Mouse (Mus musculus): Measurements from ENCODE around the gene Clec2d. TPM values are rescaled to one million over a fixed set of nuclear protein-coding genes. Genes with fewer than 3 reads are reported as not detected.

Clec2d gene
- total and polyA plus RNA-seq, 2 experiments from 2014 or later = 0.49 to 67.2 TPM

- no peak for DNase-seq (ENCODE audit: low spot score)
- Histone ChIP-seq H3K36me3 (replicated peaks; ENCODE audit: control insufficient read depth, insufficient read depth, low read length) (no peaks in the 10 kb centered on the region), H3K9me3 (replicated peaks; ENCODE audit: control insufficient read depth, low read length) (no peaks in the 10 kb centered on the region), H3K27me3 (ENCODE audit: control insufficient read depth, insufficient read depth, low read length) (no peaks in the 10 kb centered on the region), H3K9ac (replicated peaks; ENCODE audit: low read depth, low read length) (no peak overlapping the region), H3K27ac (ENCODE audit: low read depth) (peak overlapping the region; percentile 80), H3K4me3 (ENCODE audit: low read depth, low read length) (no peak overlapping the region), H3K4me1 (ENCODE audit: control insufficient read depth, insufficient read depth) (peaks cover 28% of the 10 kb centered on the region), H3K4me2 (ENCODE audit: low read depth, low read length) (no peak overlapping the region)
- no peak for ATAC-seq (ENCODE audit: insufficient read depth, low read depth)
- 74% methylated on average over 17 of the region's 18 CpGs for WGBS
- TF ChIP-seq EP300 (IDR thresholded peaks at IDR 0.05; ENCODE audit: low read depth) = no peak
- TF ChIP-seq CTCF (IDR thresholded peaks at IDR 0.05; ENCODE audit: low read depth) = no peak
Observed at GRCm38 (mm10) chr6:129233955-129234369, 53.5 kb downstream of the Clec2d start.

- Histone ChIP-seq H3K36me3 (replicated peaks; ENCODE audit: control insufficient read depth, insufficient read depth, low read length) (no peaks in the 10 kb centered on the region), H3K27me3 (ENCODE audit: control insufficient read depth, insufficient read depth, low read length) (no peaks in the 10 kb centered on the region), H3K9me3 (replicated peaks; ENCODE audit: control insufficient read depth, low read length) (no peaks in the 10 kb centered on the region), H3K4me3 (ENCODE audit: low read depth, low read length) (no peak overlapping the region), H3K4me2 (ENCODE audit: low read depth, low read length) (no peak overlapping the region), H3K9ac (replicated peaks; ENCODE audit: low read depth, low read length) (no peak overlapping the region), H3K27ac (ENCODE audit: low read depth) (peak overlapping the region; percentile 80), H3K4me1 (ENCODE audit: control insufficient read depth, insufficient read depth) (peaks cover 21% of the 10 kb centered on the region; the same call in 1 of the 2 replicates)
- no peak for ATAC-seq (ENCODE audit: insufficient read depth, low read depth)
- DNase-seq (ENCODE audit: low spot score) = no peak
- TF ChIP-seq CTCF (IDR thresholded peaks at IDR 0.05; ENCODE audit: low read depth) = no peak
- no peak for TF ChIP-seq EP300 (IDR thresholded peaks at IDR 0.05; ENCODE audit: low read depth)
- whole genome bisulfite sequencing = 65% methylated on average over 8 of the region's 8 CpGs
Observed at GRCm38 (mm10) chr6:129234456-129235360, 54.3 kb downstream of the Clec2d start.

- Histone ChIP-seq H3K4me1 (ENCODE audit: control insufficient read depth, insufficient read depth) (peaks cover 9% of the 10 kb centered on the region; the same call in 1 of the 2 replicates), H3K27ac (ENCODE audit: low read depth) (peak overlapping the region; percentile 80), H3K27me3 (ENCODE audit: control insufficient read depth, insufficient read depth, low read length) (no peaks in the 10 kb centered on the region), H3K9me3 (replicated peaks; ENCODE audit: control insufficient read depth, low read length) (no peaks in the 10 kb centered on the region), H3K4me3 (ENCODE audit: low read depth, low read length) (no peak overlapping the region), H3K4me2 (ENCODE audit: low read depth, low read length) (no peak overlapping the region), H3K36me3 (replicated peaks; ENCODE audit: control insufficient read depth, insufficient read depth, low read length) (no peaks in the 10 kb centered on the region), H3K9ac (replicated peaks; ENCODE audit: low read depth, low read length) (no peak overlapping the region)
- ATAC-seq (ENCODE audit: insufficient read depth, low read depth) (no peak), DNase-seq (ENCODE audit: low spot score) (no peak)
- 69% methylated on average over 5 of the region's 5 CpGs for WGBS
- TF ChIP-seq EP300 (IDR thresholded peaks at IDR 0.05; ENCODE audit: low read depth) (no peak), CTCF (IDR thresholded peaks at IDR 0.05; ENCODE audit: low read depth) (no peak)
Observed at GRCm38 (mm10) chr6:129235855-129236461, 55.5 kb downstream of the Clec2d start.

Small RNA genes lying within 50 kb of the gene (microRNA-seq; reads per million reads assigned to microRNA genes)
- gene Gm27514 = not detected

Other genes starting within 250 kb of the Clec2d start
- not detected in 2 replicates for gene Clec2g, start 246.2 kb upstream of the Clec2d start, total RNA-seq (2014; rRNA removed; ENCODE audit: low replicate concordance)
- gene Clec2g, start 246.2 kb upstream of the Clec2d start, polyA plus RNA-seq (2015; fragmentation: Nextera tagmentation; extraction: Ambion mirVana) = not detected in 2 replicates
- gene Klrb1f, start 134.7 kb upstream of the Clec2d start, total RNA-seq (2014; rRNA removed; ENCODE audit: low replicate concordance) = not detected in 2 replicates
- 0.23 and 0.34 TPM in 2 replicates for gene Klrb1f, start 134.7 kb upstream of the Clec2d start, polyA plus RNA-seq (2015; fragmentation: Nextera tagmentation; extraction: Ambion mirVana)
- not detected in 2 replicates for gene Clec2e, start 79.7 kb upstream of the Clec2d start, total RNA-seq (2014; rRNA removed; ENCODE audit: low replicate concordance)
- not detected in 2 replicates for gene Clec2e, start 79.7 kb upstream of the Clec2d start, polyA plus RNA-seq (2015; fragmentation: Nextera tagmentation; extraction: Ambion mirVana)
- not detected in 2 replicates for gene Cd69, start 94.8 kb downstream of the Clec2d start, total RNA-seq (2014; rRNA removed; ENCODE audit: low replicate concordance)
- gene Cd69, start 94.8 kb downstream of the Clec2d start, polyA plus RNA-seq (2015; fragmentation: Nextera tagmentation; extraction: Ambion mirVana) = not detected in 2 replicates
- not detected in 2 replicates for gene 4922502D21Rik, start 151.2 kb downstream of the Clec2d start, total RNA-seq (2014; rRNA removed; ENCODE audit: low replicate concordance)
- gene 4922502D21Rik, start 151.2 kb downstream of the Clec2d start, polyA plus RNA-seq (2015; fragmentation: Nextera tagmentation; extraction: Ambion mirVana) = not detected in 2 replicates
- gene Clec12a, start 162.1 kb downstream of the Clec2d start, total RNA-seq (2014; rRNA removed; ENCODE audit: low replicate concordance) = not detected in 2 replicates
- 0.36 and 0.37 TPM in 2 replicates for gene Clec12a, start 162.1 kb downstream of the Clec2d start, polyA plus RNA-seq (2015; fragmentation: Nextera tagmentation; extraction: Ambion mirVana)
- not detected in 2 replicates for gene Clec12b, start 205.3 kb downstream of the Clec2d start, total RNA-seq (2014; rRNA removed; ENCODE audit: low replicate concordance)
- gene Clec12b, start 205.3 kb downstream of the Clec2d start, polyA plus RNA-seq (2015; fragmentation: Nextera tagmentation; extraction: Ambion mirVana) = 0.11 and 0.16 TPM in 2 replicates
- gene Clec1b, start 216.7 kb downstream of the Clec2d start, total RNA-seq (2014; rRNA removed; ENCODE audit: low replicate concordance) = 0.15 TPM in 1 of 2 replicates, not detected in the other
- 2.5 and 2.7 TPM in 2 replicates for gene Clec1b, start 216.7 kb downstream of the Clec2d start, polyA plus RNA-seq (2015; fragmentation: Nextera tagmentation; extraction: Ambion mirVana)
- not detected in 2 replicates for gene Clec9a, start 228.2 kb downstream of the Clec2d start, total RNA-seq (2014; rRNA removed; ENCODE audit: low replicate concordance)
- 0.22 and 0.23 TPM in 2 replicates for gene Clec9a, start 228.2 kb downstream of the Clec2d start, polyA plus RNA-seq (2015; fragmentation: Nextera tagmentation; extraction: Ambion mirVana)

All from heart, postnatal 0 days (tissue).